Mouse (Mus musculus) lung, adult 10 weeks (tissue): Measurements from ENCODE around the gene Pde4a. TPM values are rescaled to one million over a fixed set of nuclear protein-coding genes. Genes with fewer than 3 reads are reported as not detected.

Source experiments
- polyA plus RNA-seq: library from polyadenylated mRNA; stranded (reverse); fragments of 350-450 nt; fragmentation: Illumina TruSeq; extraction: RNeasy Lipid Tissue Mini Kit (QIAGEN cat#74804); gene quantifications from one replicate; pipeline ENCODE4 v1.2.3, GENCODE M21; 2014; ENCODE audit warnings: low read depth, low replicate concordance; ENCODE audit not compliant: insufficient read depth

The Pde4a gene
- 3.4 TPM for polyA plus RNA-seq

GRCm38 (mm10) chr9:21165041-21165951 is at the start of gene Pde4a:
Gene Pde4a (plus strand): TSS chr9:21165714.

DNA sequence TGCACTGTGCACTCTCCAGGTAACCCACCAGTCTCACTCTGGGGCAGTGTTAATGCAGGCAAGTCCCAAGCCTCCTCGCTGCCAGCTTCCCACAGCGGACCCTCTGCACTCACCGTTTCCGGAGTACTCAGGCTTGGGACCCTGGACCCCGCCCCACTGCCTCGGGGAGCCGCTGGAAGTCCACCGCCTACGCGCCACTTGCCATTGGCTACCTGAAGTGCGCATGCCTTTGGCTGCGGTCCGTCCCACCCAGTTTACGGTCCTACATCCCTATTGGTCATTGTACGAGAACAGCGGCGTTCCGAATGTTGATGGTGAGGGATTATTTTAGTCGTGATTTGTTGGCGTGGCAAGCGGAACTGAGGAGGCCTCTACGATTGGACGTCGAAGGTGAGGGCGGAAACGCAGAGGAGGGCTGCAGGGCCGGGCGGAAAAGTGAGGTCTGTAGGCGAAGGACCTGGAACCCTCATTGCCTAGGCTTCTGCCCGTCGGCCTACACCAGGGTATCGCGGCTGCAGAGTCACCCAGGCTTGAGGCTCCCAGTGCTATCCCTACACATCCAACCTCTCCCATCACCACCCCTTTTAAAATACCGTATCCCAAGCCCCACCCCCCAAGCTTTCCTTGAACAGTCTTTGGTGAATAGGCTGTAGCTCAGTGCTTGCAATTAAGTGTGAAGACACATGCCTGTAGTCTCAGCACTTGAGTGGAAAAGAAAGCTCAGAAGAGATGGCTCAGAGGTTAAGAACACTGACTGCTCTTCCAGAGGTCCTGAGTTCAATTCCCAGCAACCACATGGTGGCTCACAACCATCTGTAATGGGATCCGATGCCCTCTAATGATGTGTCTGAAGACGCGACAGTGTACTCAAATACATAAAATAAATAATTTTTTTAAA is 34.2 kb upstream of the Pde4a start, which contains the start of gene Tyk2:
Gene Tyk2 (minus strand): TSS at position 185 of the 898 bp plus-strand sequence.

GRCm38 (mm10) chr9:21149654-21150419 is 15.7 kb upstream of the Pde4a start, which contains the start of gene Cdc37:
Gene Cdc37 (minus strand): TSS chr9:21149982.

GRCm38 (mm10) chr9:21238733-21239464 is 73.4 kb downstream of the Pde4a start, which contains the start of gene Keap1:
Gene Keap1 (minus strand): TSS chr9:21239361.

GRCm38 (mm10) chr9:21248326-21248725 is 82.8 kb downstream of the Pde4a start, which contains the start of gene S1pr5:
Gene S1pr5 (minus strand): TSS chr9:21248443.

Other genes with a start within 250 kb of the Pde4a start
- 8.6 TPM for gene Dnmt1, start 205.8 kb upstream of the Pde4a start, polyA plus RNA-seq
- gene S1pr2, start 188.9 kb upstream of the Pde4a start, polyA plus RNA-seq = 8.2 TPM
- gene Mrpl4, start 163.0 kb upstream of the Pde4a start, polyA plus RNA-seq = 54.9 TPM
- 159 TPM for gene Icam1, start 149.7 kb upstream of the Pde4a start, polyA plus RNA-seq
- gene Icam4, start 136.3 kb upstream of the Pde4a start, polyA plus RNA-seq = 1.6 TPM
- 0.12 TPM for gene Icam5, start 133.6 kb upstream of the Pde4a start, polyA plus RNA-seq
- gene Zglp1, start 98.6 kb upstream of the Pde4a start, polyA plus RNA-seq = not detected
- 0.21 TPM for gene Gm49373, start 92.6 kb upstream of the Pde4a start, polyA plus RNA-seq
- 40.1 TPM for gene Fdx1l, start 92.1 kb upstream of the Pde4a start, polyA plus RNA-seq
- gene Gm38431, start 73.7 kb upstream of the Pde4a start, polyA plus RNA-seq = 0.10 TPM
- gene Raver1, start 73.7 kb upstream of the Pde4a start, polyA plus RNA-seq = 17.8 TPM
- 9.4 TPM for gene Tyk2, start 34.5 kb upstream of the Pde4a start, polyA plus RNA-seq
- 99.3 TPM for gene Cdc37, start 15.7 kb upstream of the Pde4a start, polyA plus RNA-seq
- 24.3 TPM for gene Keap1, start 73.6 kb downstream of the Pde4a start, polyA plus RNA-seq
- 1.3 TPM for gene S1pr5, start 82.7 kb downstream of the Pde4a start, polyA plus RNA-seq
- gene Atg4d, start 99.6 kb downstream of the Pde4a start, polyA plus RNA-seq = 25.0 TPM
- 18.5 TPM for gene Kri1, start 122.3 kb downstream of the Pde4a start, polyA plus RNA-seq
- 20.3 TPM for gene Cdkn2d, start 125.7 kb downstream of the Pde4a start, polyA plus RNA-seq
- gene Ap1m2, start 146.6 kb downstream of the Pde4a start, polyA plus RNA-seq = 27.2 TPM
- gene Slc44a2, start 155.0 kb downstream of the Pde4a start, polyA plus RNA-seq = 118 TPM
- gene Ilf3, start 202.2 kb downstream of the Pde4a start, polyA plus RNA-seq = 18.5 TPM
- gene Qtrt1, start 246.1 kb downstream of the Pde4a start, polyA plus RNA-seq = 10.3 TPM